Mouse (Mus musculus) lung, embryonic 15.5 days (tissue): ENCODE measurements around the gene Siglece. TPM values are rescaled to one million over a fixed set of nuclear protein-coding genes. Genes with fewer than 3 reads are reported as not detected.
A peak's percentile ranks its signal among the peaks of the same experiment; 100 is the strongest.

Experiments
- ATAC-seq: fragments of 200-750 bp; cut with Nextera tagmentation; 2 replicates; pipeline ENCODE4 v1.8.0; 2017; ENCODE audit warnings: moderate number of reproducible peaks, borderline replicate concordance; ENCODE audit not compliant: low FRiP score, low TSS enrichment; ENCODE audit errors: extremely low read depth
- H3K27ac ChIP-seq: fragments of 300-500 bp; sonication (generic); 2 replicates; pipeline ENCODE4 v1.5.1; 2015; ENCODE audit warnings: moderate library complexity, mild to moderate bottlenecking, inconsistent platforms
- H3K27me3 ChIP-seq: fragments of 300-500 bp; sonication (generic); 2 replicates; pipeline ENCODE4 v1.6.1; 2015; ENCODE audit warnings: inconsistent platforms
- H3K36me3 ChIP-seq: fragments of 300-500 bp; sonication (generic); 2 replicates; pipeline ENCODE4 v1.6.1; 2015; ENCODE audit warnings: inconsistent platforms
- H3K4me1 ChIP-seq: fragments of 300-500 bp; sonication (generic); 2 replicates; pipeline ENCODE4 v1.6.1; 2015; ENCODE audit warnings: inconsistent platforms
- H3K4me2 ChIP-seq: fragments of 300-500 bp; sonication (generic); 2 replicates; pipeline ENCODE4 v1.6.1; 2015; ENCODE audit warnings: inconsistent platforms, mild to moderate bottlenecking, moderate library complexity
- H3K4me3 ChIP-seq: fragments of 300-500 bp; sonication (generic); 2 replicates; pipeline ENCODE4 v1.5.1; 2015; ENCODE audit warnings: mild to moderate bottlenecking, inconsistent platforms
- H3K9ac ChIP-seq: fragments of 300-500 bp; sonication (generic); 2 replicates; pipeline ENCODE4 v1.6.1; 2015; ENCODE audit warnings: inconsistent platforms
- H3K9me3 ChIP-seq: fragments of 300-500 bp; sonication (generic); 2 replicates; pipeline ENCODE4 v1.6.1; 2016; ENCODE audit warnings: inconsistent platforms
- WGBS: fragments of 180-500 bp; shearing (Covaris S2); methylation state at CpG from one replicate; pipeline ENCODE4 v1.1.7; 2015; 5-methylcytosine and 5-hydroxymethylcytosine counted together
- polyA plus RNA-seq: library from polyadenylated mRNA; unstranded; fragments of >200 nt; fragmentation: Nextera tagmentation; extraction: Ambion mirVana; gene quantifications from 2 replicates; pipeline ENCODE4 v1.2.1, GENCODE M21; 2015

Gene Siglece
- polyA plus RNA-seq, 1 experiment from 2014 or later, result 1.0 TPM

DNA sequence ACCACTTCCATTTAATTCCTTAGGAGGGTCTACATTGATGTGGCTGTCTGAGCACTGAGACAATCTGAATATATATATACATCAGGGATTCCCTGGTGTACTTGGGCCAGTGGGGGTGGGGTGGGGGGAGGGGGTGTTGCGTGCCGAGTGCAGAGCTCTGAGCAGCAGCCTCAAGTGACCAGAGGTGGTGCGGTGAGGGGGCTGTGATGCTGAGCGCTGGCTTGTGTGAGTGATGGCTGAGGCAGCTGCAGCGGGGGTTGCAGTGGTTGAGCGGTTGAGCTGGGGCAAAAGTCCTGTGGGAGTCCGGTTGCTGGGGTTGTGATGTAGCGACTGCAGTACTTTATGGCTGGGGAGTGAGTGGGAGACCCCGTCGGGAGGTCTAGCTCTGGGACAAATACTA, 36.1 kb downstream of the Siglece start:
- ATAC-seq, result no peak
- WGBS, result 11% methylated on average over 10 of the region's 10 CpGs
- H3K9ac ChIP-seq, result no peak overlapping the region

DNA sequence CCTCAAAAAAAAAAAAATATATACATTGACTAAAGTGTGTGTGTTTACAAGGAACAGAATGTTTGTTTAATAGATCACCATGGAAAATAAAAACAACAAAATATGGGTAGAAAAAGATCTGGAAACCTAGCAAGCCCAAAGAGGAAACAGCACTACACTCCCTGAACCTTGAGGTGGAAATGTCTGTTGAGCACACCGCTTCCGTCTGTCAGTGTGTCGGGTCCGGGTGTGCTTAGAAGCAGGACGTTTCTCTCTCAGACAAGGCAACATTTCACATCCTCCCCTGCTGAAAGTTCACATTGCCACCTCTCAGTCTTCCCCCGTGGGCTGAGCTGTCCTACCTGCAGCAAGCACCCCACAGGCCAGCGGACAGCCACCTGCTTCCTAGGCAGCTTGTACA, 37.0 kb downstream of the Siglece start:
- Histone ChIP-seq H3K9ac (no peak overlapping the region), H3K36me3 (no peaks in the 10 kb centered on the region), H3K27me3 (no peaks in the 10 kb centered on the region), H3K9me3 (no peaks in the 10 kb centered on the region), H3K4me3 (no peak overlapping the region), H3K4me2 (no peak overlapping the region), H3K27ac (no peak overlapping the region), H3K4me1 (no peaks in the 10 kb centered on the region)
- 66% methylated on average over 7 of the region's 7 CpGs for WGBS
- no peak for ATAC-seq

More for the DNA sequence above, 36.1 kb downstream of the Siglece start:
- Histone ChIP-seq H3K4me3 (no peak overlapping the region), H3K4me2 (no peak overlapping the region), H3K9me3 (no peaks in the 10 kb centered on the region), H3K4me1 (no peaks in the 10 kb centered on the region), H3K36me3 (no peaks in the 10 kb centered on the region), H3K27me3 (no peaks in the 10 kb centered on the region), H3K27ac (no peak overlapping the region)

DNA sequence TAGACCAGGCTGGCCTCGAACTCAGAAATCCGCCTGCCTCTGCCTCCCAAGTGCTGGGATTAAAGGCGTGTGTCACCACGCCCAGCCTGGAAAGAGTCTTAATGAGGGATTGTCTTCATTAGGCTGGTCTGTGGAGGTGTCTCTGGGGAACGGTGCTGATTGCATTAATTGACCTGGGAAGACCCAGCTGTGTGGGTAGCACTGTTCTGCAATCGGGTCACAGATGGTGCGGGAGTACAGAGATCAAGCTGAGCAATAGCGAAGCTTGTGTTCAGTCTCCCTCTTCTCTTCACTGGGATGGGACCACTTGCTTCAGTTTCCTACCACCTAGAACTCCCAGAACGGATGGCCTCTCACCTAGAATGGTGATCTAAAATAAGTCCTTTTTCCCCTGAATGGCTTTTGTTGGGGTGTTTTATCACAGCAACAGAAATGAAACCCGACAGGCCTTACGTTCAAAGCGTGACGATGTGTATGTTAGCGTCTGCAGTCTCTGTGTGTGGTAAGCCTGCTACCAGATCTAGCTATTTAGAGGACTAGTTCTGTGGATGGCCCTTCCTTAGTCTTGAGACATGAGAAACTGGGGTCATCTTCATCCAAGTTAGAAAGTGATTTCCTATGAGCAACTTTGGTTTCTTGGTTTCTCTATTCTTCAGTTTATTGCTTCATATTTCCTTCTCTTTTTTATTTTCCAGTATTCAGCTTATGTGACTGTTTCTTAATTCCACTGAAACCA, 46.0 kb downstream of the Siglece start:
- no peaks in the 10 kb centered on the region for H3K4me1 ChIP-seq

DNA sequence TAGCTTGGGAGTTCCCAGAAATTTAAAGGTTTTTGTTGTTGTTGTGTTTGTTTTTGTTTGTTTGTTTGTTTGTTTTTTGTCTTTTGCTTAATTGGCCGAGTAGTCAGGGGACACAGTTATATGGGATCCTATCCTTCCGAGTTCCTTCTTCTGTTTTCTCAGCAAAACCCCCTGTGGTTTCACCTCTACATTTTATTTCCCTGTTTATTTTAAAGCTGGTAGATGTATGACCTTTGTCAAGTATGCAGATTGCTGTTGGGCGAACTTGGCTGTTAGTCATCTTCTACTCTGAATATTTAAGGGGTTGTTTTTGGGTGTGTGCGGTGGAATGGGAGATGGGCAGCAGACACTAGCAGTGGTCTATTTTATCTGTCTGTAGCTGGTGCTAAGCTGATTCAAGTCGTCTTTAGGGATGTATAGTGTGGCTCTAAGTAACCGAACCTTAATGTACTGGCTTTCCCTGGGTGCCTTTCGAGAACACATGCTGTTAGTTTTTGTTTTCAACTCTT, 51.6 kb downstream of the Siglece start:
- Histone ChIP-seq H3K4me2 (no peak overlapping the region), H3K4me3 (no peak overlapping the region), H3K9ac (no peak overlapping the region), H3K27ac (no peak overlapping the region), H3K27me3 (no peaks in the 10 kb centered on the region), H3K36me3 (no peaks in the 10 kb centered on the region), H3K4me1 (no peaks in the 10 kb centered on the region), H3K9me3 (no peaks in the 10 kb centered on the region)
- 67% methylated on average over 7 of the region's 7 CpGs for WGBS
- ATAC-seq, result no peak

More for the DNA sequence above, 46.0 kb downstream of the Siglece start:
- Histone ChIP-seq H3K36me3 (no peaks in the 10 kb centered on the region), H3K27me3 (no peaks in the 10 kb centered on the region), H3K9me3 (no peaks in the 10 kb centered on the region), H3K27ac (no peak overlapping the region), H3K9ac (no peak overlapping the region), H3K4me3 (no peak overlapping the region), H3K4me2 (no peak overlapping the region)
- WGBS, result 91% methylated on average over 14 of the region's 14 CpGs
- no peak for ATAC-seq

DNA sequence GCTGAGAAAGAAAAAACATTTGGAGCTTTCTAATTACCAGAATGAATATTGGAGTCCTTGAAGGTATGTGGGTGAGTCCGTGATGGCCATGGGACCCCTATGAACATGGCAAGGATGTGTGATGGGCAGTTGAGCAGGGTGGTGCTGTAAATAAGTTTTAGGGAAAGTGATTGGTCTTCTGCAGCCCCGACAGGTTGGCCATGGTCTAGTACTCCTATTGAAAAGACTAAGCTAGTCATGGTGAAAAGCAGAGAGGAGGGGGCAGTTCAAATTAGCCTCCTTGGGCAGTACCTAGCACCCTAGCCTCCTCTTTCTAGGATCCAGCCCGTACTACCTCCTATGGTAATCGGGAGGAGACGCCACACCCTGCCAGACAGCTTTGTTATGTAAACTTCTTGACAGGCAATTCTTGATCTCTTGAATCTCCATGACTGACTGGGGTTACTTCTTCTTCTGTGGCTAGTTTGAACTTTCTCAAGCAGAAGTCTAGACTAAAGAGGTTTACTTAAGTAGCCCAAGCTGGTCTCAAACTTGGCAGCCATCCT, 52.1 kb downstream of the Siglece start:
- H3K27me3 ChIP-seq, result no peaks in the 10 kb centered on the region
- H3K36me3 ChIP-seq, result no peaks in the 10 kb centered on the region
- H3K4me1 ChIP-seq, result no peaks in the 10 kb centered on the region
- H3K4me2 ChIP-seq, result no peak overlapping the region; the same call in 1 of the 2 replicates
- H3K9ac ChIP-seq, result no peak overlapping the region
- 36% methylated on average over 5 of the region's 5 CpGs for WGBS
- no peaks in the 10 kb centered on the region for H3K9me3 ChIP-seq
- no peak for ATAC-seq
- H3K4me3 ChIP-seq, result no peak overlapping the region
- H3K27ac ChIP-seq, result no peak overlapping the region

DNA sequence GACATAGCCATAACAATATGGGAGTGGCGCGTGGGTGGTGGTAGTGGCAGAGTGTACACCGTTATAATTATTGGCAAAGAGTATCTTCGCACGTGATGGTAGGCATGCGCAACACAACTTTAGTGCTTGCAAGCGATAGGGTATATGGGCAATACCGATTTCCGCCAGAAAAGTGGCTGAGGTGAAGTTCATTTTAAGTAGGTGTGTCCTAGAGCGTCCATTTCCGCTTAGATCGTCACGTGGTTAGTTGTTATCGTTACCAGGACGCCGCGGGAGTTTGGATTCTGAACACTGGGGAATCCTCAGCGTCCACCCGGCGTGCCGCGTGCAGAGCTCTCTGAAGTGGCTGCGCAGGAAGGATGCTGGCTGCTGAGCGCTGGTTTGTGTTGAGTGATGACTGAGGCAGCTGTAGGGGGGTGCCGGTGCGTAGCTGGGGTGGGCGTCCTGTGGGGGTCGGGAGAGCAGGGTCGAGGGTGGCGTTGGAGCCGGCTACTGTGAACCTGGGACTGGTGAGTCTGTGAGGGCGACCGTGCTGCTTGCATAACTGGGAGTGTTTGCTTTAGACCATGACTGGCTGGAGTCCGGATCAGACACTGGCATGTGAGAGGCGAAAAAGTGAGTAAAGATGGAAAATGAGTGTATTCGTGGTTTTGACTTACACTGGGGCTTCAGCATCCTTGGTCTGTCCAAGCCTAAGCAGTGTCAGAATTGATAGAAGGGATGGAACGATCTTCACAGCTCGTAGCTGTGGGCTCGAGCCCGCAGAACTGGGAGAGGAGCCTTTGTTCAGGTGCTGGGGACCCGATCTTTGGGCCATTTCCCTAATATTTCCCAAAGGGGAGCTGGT, 52.8 kb downstream of the Siglece start, which contains the start of gene Zfp819:
Zfp819 (plus strand) TSS at position 274 of the 847 bp plus-strand sequence.
- peak; percentile 90; the same call in 1 of the 2 replicates for ATAC-seq
- WGBS, result 13% methylated on average over 41 of the region's 41 CpGs

DNA sequence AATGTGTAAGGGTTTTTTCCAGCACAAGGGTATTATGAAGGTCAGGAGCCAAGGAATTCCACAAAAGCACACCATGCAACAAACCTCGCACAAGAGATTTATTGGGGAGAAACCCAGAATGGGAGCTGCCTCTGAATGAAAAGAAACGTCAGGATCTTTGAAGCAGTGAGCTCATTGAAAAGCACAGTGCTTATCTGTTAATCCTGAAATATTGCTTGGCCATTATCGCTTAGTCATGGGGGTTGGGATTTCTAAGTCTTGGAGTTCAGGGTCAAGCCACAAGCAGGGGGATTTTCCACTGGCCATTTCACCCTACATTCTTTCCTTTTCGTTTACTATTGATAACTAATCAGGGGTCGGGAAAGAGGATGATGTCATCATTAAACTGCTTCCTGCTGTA, 58.1 kb downstream of the Siglece start:
- 0 out of 2 replicates have a peak, but pooled peaks cover 5% of the 10 kb centered on the region for H3K4me1 ChIP-seq
- 27% methylated on average over 5 of the region's 5 CpGs for WGBS
- no peaks in the 10 kb centered on the region for H3K9me3 ChIP-seq
- H3K9ac ChIP-seq, result no peak overlapping the region
- H3K27me3 ChIP-seq, result no peaks in the 10 kb centered on the region
- H3K4me3 ChIP-seq, result no peak overlapping the region
- no peak for ATAC-seq
- no peak overlapping the region for H3K27ac ChIP-seq
- no peak overlapping the region for H3K4me2 ChIP-seq
- H3K36me3 ChIP-seq, result no peaks in the 10 kb centered on the region

More for the DNA sequence above, 52.8 kb downstream of the Siglece start, which contains the start of gene Zfp819:
- H3K4me2 ChIP-seq, result peak within 1 kb of the TSS; percentile 77
- no peaks in the 10 kb centered on the region for H3K36me3 ChIP-seq
- H3K9me3 ChIP-seq, result no peaks in the 10 kb centered on the region
- H3K4me1 ChIP-seq, result 0 out of 2 replicates have a peak, but pooled peaks cover 5% of the 10 kb centered on the region
- peak within 1 kb of the TSS; percentile 24 for H3K9ac ChIP-seq
- no peak within 1 kb of the TSS for H3K27ac ChIP-seq
- H3K4me3 ChIP-seq, result peak within 1 kb of the TSS; percentile 40
- no peaks in the 10 kb centered on the region for H3K27me3 ChIP-seq

Other genes starting within 250 kb of the Siglece start
- gene Lim2, start 232.5 kb downstream of the Siglece start, polyA plus RNA-seq, result not detected in 2 replicates
- 1.2 and 7.7 TPM in 2 replicates for gene Nkg7, start 223.1 kb downstream of the Siglece start, polyA plus RNA-seq
- gene Cldnd2, start 219.4 kb downstream of the Siglece start, polyA plus RNA-seq, result not detected in 2 replicates
- gene Etfb, start 216.1 kb downstream of the Siglece start, polyA plus RNA-seq, result 331 and 333 TPM in 2 replicates
- 0.45 TPM in 1 of 2 replicates, not detected in the other for gene Gm45233, start 216.0 kb downstream of the Siglece start, polyA plus RNA-seq
- gene Vsig10l, start 197.0 kb downstream of the Siglece start, polyA plus RNA-seq, result 2.0 and 2.7 TPM in 2 replicates
- gene Iglon5, start 170.1 kb downstream of the Siglece start, polyA plus RNA-seq, result 0.39 and 0.48 TPM in 2 replicates
- gene 4931406B18Rik, start 154.2 kb downstream of the Siglece start, polyA plus RNA-seq, result not detected in 2 replicates
- gene Cd33, start 115.7 kb downstream of the Siglece start, polyA plus RNA-seq, result 1.2 and 1.7 TPM in 2 replicates
- gene Zfp658, start 97.9 kb downstream of the Siglece start, polyA plus RNA-seq, result 3.5 and 4.4 TPM in 2 replicates
- gene Zfp719, start 80.6 kb downstream of the Siglece start, polyA plus RNA-seq, result 13.1 and 13.5 TPM in 2 replicates
- 0.15 and 0.33 TPM in 2 replicates for gene Zfp819, start 53.0 kb downstream of the Siglece start, polyA plus RNA-seq
- not detected in 2 replicates for gene Ceacam18, start 25.5 kb downstream of the Siglece start, polyA plus RNA-seq
- gene Ctu1, start 11.9 kb upstream of the Siglece start, polyA plus RNA-seq, result 13.9 and 14.2 TPM in 2 replicates
- not detected in 2 replicates for gene Klk14, start 30.3 kb upstream of the Siglece start, polyA plus RNA-seq
- 2.6 and 3.0 TPM in 2 replicates for gene Klk13, start 52.4 kb upstream of the Siglece start, polyA plus RNA-seq
- gene Klk12, start 108.7 kb upstream of the Siglece start, polyA plus RNA-seq, result not detected in 2 replicates
- gene Klk11, start 114.4 kb upstream of the Siglece start, polyA plus RNA-seq, result 0.14 and 0.42 TPM in 2 replicates
- gene Klk10, start 120.9 kb upstream of the Siglece start, polyA plus RNA-seq, result 1.8 and 1.9 TPM in 2 replicates
- 0.16 TPM in 1 of 2 replicates, not detected in the other for gene Klk9, start 131.7 kb upstream of the Siglece start, polyA plus RNA-seq
- 21.4 and 22.4 TPM in 2 replicates for gene Klk8, start 137.4 kb upstream of the Siglece start, polyA plus RNA-seq
- not detected in 2 replicates for gene Klk7, start 151.1 kb upstream of the Siglece start, polyA plus RNA-seq
- not detected in 2 replicates for gene Klk6, start 164.3 kb upstream of the Siglece start, polyA plus RNA-seq
- not detected in 2 replicates for gene Klk5, start 181.8 kb upstream of the Siglece start, polyA plus RNA-seq
- gene Klk4, start 221.0 kb upstream of the Siglece start, polyA plus RNA-seq, result not detected in 2 replicates